Mouse (Mus musculus) olfactory bulb, adult 2 months (tissue): ENCODE measurements around the gene Procr.

Experiments used
- CTCF ChIP-seq: fragments of 200-500 bp; IDR thresholded peaks from 2 replicates; pipeline ENCODE4 v1.5.1; 2012; ENCODE audit warnings: low read depth, mild to moderate bottlenecking, low read length, moderate library complexity; ENCODE audit not compliant: insufficient read depth
- POLR2A ChIP-seq: fragments of 200-500 bp; IDR thresholded peaks from 2 replicates; pipeline ENCODE4 v1.6.1; 2012; ENCODE audit warnings: mild to moderate bottlenecking, low read depth, low read length, moderate library complexity; ENCODE audit not compliant: insufficient read depth

GRCm38 (mm10) chr2:155727764-155728395 lies 23.0 kb upstream of the Procr start:
- TF ChIP-seq CTCF (no peak), POLR2A (no peak)
